Mouse (Mus musculus) left cerebral cortex, postnatal 4 days (tissue): ENCODE measurements around the gene Etv6. TPM values are rescaled to one million over a fixed set of nuclear protein-coding genes. Genes with fewer than 3 reads are reported as not detected.

Experiments
- DNase-seq: peaks from one replicate; pipeline ENCODE4 v3.0.0-alpha.2; 2022
- intact Hi-C: fragments of 180-260 bp; cut with DNase I; formaldehyde crosslinking; loops from one replicate; pipeline ENCODE4 v1.15.1; 2025
- total RNA-seq, 2 experiments: library from RNA; stranded (reverse); gene quantifications; 2 replicates each; pipeline ENCODE4 v1.2.3; 2021

The Etv6 gene
- total RNA-seq, 2 experiments from 2014 or later, result 18.8 to 27.2 TPM

GRCm38 (mm10) chr6:134103519-134103918, 68.0 kb downstream of the Etv6 start:
- intact Hi-C loops, result no loop called here
- DNase-seq, result no peak

GRCm38 (mm10) chr6:134105514-134106201, 70.2 kb downstream of the Etv6 start:
- intact Hi-C loops, result no loop called here
- DNase-seq, result peak; percentile 43

DNA sequence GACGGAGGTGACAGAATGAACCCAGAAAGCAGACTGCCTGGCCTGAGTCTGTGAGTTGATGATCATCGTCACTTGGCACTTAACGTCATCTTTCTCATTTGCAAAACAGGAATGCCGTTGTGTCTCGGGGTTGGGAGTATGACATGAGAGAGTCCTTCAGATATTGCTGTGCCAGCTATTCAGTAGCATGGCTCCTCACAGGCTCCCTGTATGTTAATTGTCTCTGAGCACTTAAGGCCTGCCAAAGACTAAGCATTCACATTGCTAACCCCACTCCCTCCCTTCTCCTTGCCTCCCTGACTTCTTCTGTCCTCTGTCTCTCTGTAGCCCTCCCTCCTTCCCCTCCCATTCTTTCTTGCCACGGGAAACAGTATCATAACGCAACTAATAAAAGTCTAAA, 72.2 kb downstream of the Etv6 start:
- intact Hi-C loops, result no loop called here
- DNase-seq, result no peak

- no peak for DNase-seq
- intact Hi-C loops, result no loop called here
These were observed 74.2 kb downstream of the Etv6 start for GRCm38 (mm10) chr6:134109675-134110074.

GRCm38 (mm10) chr6:134110206-134110605, 74.7 kb downstream of the Etv6 start:
- no peak for DNase-seq
- intact Hi-C loops, result no loop called here

- DNase-seq, result no peak
- intact Hi-C loops, result no loop called here
These were observed 76.1 kb downstream of the Etv6 start for GRCm38 (mm10) chr6:134111599-134111998.

DNA sequence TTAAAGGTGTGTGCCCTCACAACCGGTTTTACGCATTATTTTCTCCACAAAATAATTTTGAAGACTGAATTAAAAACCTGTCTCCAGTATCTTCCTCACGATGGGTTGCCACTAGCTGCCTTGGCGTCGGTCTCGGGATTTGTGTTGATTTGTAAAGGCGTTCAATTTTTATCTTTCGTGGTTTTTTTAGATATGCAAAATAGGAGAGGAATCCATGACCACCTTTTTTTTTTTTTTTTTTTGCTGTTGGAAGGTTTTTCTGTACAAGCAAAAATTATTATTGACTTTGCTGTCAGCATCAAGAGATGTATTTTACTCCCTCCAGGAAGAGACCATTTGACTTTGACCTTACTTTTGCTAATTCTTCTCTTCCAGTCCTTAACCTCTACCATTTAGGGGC, 77.3 kb downstream of the Etv6 start:
- intact Hi-C loops, result no loop called here

DNA sequence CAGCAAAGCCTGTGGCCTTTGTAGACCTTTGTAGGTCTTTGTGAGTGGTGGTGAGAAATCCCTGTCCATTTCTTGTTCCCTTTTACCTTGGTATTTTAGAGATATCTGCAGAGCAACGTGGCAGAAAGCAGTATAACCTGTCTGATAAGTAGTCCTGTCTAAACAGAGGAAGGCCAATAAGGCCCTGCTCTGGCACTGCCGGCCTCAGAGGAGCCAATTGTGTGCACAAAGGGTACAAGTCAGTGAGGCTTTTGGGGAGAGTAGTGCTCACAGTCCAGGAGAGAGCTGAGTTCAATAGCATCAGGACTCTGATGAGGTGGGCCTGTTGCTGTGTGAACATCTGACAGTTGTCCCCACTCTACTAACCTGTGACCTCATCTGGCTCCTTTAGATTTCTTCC, 77.7 kb downstream of the Etv6 start:
- intact Hi-C loops, result no loop called here
- no peak for DNase-seq

More for the DNA sequence above, 77.3 kb downstream of the Etv6 start:
- no peak for DNase-seq

DNA sequence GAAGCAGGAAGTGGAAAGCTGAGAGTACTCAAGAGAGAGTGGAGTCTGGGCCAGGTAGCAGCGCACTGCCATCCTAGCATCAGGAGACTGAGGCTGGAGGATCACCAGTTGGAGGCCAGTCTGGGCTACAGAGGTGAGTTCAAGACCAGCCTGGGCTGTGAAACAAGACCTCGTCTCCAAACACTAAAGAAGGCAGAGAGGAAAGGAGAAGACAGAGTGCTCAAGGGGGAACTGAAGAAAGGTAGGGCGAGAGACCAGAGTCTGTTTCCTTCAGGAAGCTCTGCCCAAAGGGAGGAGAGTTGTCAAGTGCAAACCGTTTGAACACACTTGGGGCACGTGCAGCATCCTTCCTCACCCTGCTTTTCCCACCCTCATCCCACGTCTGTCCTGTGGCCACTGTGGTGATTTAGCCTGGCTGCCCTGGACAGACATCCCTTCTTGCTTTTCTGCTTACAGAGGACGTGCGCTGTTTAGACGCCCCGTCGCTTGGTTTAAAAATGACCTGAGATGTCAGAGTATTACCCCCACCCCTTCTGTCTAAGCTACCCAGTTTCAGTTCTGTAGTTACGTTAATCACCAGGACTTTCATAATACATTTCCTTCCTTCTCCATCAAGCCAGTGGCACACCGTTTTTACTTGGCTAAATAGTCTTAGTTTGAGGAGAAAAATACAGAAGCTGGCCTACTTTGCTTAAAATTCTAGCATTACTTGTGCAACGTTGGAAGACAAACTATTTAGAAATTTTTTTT, 79.9 kb downstream of the Etv6 start:
- no peak for DNase-seq
- intact Hi-C loops, result no loop called here

DNA sequence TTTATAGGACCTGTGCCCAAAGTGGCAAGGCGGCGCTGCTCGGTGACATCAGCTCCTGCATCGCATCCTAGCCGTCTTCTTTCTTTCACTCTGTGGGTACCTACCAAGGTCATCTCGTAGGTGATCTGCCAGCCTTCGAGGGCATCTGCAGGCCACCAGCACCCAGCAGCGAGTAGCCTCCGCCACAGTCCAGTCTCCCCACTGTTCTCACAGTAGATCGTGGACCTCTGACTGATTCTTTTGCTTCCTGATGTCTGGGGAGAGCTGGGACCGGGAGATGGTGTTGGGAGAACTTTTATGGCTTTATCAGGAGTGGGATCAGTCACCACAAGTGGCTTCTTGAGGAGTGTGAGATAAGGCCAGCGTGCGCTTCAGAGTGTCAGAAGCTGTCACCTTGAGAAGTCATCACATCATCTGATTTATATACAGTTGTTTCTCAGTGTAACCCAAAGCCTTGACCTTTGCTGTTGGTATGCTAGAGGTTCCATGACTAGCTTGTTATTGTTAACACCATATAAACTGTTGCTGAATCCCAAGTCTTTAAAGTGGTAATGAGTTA, 82.0 kb downstream of the Etv6 start:
- no peak for DNase-seq
- intact Hi-C loops, result no loop called here

GRCm38 (mm10) chr6:134118506-134118905, 83.0 kb downstream of the Etv6 start:
- no peak for DNase-seq
- intact Hi-C loops, result no loop called here

DNA sequence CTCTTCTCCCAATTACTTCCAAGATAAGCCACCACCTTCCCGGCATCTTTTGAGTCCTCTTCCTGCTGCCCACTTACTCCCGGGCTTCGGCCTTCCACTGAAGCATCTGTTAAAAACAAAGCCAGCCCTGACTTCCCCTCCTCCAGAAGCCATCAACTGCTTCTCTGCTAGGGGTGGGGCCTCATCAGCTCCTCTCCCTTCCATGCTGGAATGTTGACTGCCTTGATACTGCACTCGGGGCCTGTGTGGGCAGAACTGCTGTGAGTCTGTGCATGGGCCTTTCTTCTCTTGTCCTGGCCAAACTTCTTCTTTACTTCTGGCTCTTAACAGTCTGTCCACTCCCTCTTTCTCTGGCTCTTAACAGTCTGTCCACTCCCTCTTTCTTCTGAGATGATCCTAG, 83.6 kb downstream of the Etv6 start:
- intact Hi-C loops, result no loop called here
- no peak for DNase-seq

- intact Hi-C loops, result no loop called here
These were observed 84.7 kb downstream of the Etv6 start for GRCm38 (mm10) chr6:134120227-134120626.

GRCm38 (mm10) chr6:134120712-134121111, 85.2 kb downstream of the Etv6 start:
- intact Hi-C loops, result no loop called here
- no peak for DNase-seq

More at GRCm38 (mm10) chr6:134120227-134120626, 84.7 kb downstream of the Etv6 start:
- DNase-seq, result no peak

DNA sequence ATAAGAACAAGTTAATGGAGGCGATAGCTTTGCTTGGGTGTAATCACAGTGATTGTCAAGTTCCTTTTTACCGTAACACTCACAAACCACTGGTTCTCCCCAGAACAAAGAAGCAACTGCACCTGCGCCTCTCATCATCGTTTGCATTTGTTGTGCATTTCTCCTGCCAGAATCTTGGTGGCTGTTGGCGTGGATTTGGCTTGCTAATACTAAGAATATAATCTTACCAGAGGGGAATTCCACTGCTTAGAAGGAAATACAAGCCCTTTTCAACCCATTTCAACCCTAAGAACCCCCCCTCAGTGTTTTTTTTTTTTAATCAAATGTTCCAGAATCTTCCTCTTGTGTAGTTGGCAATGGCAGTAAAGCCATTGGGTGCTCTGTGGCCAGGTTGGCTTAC, 87.4 kb downstream of the Etv6 start:
- no peak for DNase-seq
- intact Hi-C loops, result no loop called here

DNA sequence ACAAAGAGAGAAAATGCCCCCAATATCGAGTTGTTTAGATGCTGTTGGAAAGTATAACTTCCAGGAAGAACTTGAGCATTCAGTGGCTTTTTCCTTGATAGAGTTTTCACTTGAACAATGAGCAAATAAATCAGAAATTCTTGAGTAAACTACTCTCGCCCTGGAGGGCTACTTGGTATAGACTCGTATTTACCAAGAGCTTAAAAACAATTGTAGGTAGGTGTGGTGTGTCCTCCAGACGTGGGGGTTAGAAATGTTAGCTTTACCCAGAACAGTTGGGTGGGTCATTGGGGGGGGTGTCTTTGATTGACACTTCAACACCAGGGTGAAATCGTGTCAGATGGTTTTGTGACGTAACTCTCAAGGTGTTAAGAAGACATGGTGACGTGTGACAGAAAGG, 88.0 kb downstream of the Etv6 start:
- no peak for DNase-seq
- intact Hi-C loops, result no loop called here

DNA sequence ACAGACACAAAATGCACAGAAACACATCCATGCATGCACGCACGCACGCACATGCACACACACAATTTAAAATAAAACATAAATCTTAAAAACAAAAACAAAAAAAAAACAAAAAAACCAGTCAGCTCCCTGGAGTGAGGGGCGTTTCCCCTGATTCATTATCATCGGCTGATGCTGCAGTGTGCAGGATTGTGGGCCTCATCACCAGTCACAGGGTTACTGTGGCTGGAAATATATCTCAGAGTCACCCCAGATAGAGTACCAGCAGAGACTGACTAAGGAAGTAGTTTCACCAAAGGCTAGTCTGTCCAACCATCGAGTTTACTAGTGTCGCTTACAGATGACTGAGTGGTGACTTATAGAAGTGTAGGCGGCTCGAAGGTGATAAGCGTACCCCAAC, 88.8 kb downstream of the Etv6 start:
- no peak for DNase-seq
- intact Hi-C loops, result no loop called here

- no peak for DNase-seq
- intact Hi-C loops, result no loop called here
These were observed 92.5 kb downstream of the Etv6 start for GRCm38 (mm10) chr6:134127996-134128395.

DNA sequence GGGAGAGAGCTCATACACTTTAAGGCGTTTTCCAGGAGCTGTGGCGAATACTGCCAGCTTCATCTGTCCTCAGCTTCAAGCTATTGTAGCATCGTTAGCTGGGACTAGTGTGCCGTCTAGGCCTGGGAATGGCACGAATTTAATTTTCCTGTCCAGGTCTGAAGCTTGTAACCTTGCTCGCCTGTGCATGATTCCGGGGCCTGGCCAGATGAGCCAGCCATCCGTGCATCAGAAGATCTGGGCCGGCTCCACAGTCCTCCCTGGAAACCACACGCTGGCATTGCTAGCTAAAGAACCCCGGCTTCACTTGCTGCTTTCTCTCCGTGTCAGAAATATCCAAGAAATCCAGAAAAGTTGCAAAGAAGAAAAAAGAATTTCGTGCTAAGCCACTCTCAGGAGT, 93.1 kb downstream of the Etv6 start:
- DNase-seq, result no peak
- intact Hi-C loops, result no loop called here

- intact Hi-C loops, result no loop called here
- DNase-seq, result no peak
These were observed 94.3 kb downstream of the Etv6 start for GRCm38 (mm10) chr6:134129848-134130247.

DNA sequence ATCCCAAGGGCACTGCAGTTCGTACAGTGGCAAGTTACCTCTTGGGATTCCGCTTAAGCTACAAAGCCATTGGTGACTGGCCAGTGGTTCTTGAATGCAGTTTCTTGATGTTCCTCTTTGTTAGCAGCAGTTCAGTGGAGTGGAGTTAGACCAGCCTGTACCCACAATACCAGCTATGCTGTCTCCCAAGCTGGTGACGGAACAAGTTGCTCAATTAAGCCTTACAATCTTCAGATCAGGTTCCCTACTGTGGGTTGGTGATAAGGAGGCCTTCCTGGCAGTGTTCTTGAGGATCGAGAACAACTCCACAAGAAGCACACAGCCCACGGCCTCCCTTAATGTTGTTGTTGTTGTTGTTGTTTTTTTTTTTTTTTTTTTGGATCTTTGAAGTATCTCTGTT, 95.3 kb downstream of the Etv6 start:
- no peak for DNase-seq
- intact Hi-C loops, result no loop called here

DNA sequence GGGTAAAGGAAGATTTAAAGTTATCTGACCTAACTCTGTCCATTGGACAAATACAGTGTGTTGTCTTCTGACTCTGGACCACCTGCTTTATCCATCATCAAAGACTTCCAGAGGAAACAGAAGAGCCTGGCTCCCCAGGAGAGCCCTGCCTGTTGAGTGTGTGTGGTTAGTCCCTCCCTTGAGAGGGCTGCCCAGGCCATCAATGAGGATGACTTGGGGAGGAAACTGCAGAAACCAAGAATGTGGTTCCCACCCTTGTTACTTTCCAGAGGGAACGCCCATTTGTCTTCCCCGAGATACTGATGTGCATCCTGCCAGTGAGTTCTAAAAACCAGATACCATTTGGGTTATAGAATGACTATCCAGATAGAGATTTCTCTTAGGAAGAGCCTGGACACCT, 96.1 kb downstream of the Etv6 start:
- no peak for DNase-seq
- intact Hi-C loops, result no loop called here
